Mouse (Mus musculus) hindlimb bud, embryonic 11.5 days (tissue): ENCODE results near the gene Slamf6.
"Not testable (repeated sequence)": the region's sequence is repeated elsewhere in the genome, so short reads cannot be mapped to it uniquely, and the experiment has no call there.

Source experiments
- DNase-seq: peaks from one replicate; pipeline ENCODE4 v3.0.0-alpha.2; 2012; ENCODE audit warnings: low read depth, low spot score; ENCODE audit errors: extremely low spot score

The Slamf6 gene

DNA sequence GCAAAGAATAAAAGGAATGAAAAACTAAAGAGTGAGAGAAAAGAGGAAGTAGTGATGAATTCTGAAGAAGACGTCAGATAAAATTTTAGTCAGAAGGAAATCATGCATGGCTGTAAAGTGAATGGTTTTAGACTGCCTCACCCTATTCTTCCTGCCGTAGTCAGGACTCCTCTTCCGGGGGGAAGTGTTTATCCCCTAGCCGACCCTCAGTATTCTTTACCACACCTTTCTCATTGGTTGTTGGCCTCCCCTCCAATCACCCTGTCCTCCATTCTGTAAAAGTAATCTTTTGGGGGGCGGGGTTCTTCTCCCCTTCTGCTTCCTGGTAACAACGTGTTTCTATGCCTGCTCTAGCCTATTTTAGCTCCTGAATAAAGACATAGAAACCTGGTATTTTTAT, 37.8 kb downstream of the Slamf6 start:
- DNase-seq, result no peak

DNA sequence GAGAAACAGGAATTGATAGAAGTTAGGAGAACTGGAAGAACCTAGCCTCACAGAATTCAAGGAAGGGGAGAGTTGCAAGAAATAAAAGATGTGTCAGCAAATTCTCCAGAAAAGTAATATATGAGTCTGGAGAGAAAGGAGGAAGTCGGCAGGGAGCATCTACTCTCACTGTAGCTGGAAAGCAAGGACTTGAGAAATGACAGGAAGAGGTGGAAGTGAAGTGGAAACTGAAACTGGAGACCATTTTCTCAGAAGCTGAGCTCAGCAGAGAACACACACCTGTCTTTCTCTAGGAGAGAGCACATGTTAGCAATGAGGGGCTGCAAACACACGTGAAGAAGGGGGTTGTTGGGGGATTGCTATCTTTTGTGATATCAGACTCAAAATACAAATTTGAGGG, 40.1 kb downstream of the Slamf6 start:
- DNase-seq, result no peak

DNA sequence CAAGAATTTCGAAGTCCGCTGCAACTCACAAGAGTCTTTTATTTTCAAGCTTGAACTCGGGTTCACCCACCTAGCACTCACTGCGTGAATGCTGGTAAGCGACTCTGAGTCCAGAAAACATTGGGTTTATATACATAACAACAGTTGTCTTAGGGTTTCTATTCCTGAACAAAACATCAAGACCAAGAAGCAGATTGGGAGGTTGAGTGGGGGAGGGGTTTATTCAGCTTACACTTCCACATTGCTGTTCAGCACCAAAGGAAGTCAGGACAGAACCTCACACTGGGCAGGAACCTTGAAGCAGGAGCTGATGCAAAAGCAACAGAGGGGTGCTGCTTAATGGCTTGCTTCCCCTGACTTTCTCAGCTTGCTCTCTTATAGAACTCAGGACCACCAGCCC, 43.4 kb downstream of the Slamf6 start:
- no peak for DNase-seq

DNA sequence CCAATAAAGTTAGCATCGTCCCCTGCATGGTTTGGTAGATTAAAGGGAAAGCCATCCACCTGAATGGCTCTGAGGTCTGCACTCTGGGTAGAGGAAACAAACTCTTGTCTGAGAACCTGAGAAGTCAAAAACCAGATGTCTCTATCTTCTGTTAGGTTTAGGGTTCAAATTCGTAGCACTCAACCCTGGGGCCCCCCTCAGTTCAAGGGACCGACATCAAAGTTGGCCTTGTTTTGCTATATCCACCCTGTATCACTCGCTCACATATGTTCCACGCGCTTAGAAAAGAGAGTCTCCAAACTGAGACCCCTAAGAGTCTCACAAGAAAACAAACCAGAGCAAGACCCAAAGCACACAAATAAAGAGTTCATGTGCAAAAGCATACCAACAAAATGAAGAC, 44.4 kb downstream of the Slamf6 start:
- no peak for DNase-seq

DNA sequence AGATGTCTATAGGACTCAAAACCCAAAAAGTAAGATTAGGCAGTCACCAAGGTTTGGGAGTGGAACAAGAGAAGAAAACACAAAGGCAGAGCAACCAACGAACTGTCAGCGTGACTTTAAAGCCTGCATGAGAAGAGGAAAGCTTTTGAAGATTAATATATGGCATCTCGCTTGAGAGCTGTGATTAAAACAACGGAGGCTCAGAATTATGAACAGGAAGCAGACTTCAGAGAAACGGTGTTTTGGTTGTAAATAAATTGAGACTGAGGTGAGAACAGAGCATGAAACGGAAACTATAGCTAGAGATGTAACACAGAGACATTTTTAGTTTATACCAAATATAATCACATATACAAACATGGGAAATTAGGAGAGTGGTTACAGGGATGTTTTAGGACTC, 46.3 kb downstream of the Slamf6 start:
- no peak for DNase-seq

DNA sequence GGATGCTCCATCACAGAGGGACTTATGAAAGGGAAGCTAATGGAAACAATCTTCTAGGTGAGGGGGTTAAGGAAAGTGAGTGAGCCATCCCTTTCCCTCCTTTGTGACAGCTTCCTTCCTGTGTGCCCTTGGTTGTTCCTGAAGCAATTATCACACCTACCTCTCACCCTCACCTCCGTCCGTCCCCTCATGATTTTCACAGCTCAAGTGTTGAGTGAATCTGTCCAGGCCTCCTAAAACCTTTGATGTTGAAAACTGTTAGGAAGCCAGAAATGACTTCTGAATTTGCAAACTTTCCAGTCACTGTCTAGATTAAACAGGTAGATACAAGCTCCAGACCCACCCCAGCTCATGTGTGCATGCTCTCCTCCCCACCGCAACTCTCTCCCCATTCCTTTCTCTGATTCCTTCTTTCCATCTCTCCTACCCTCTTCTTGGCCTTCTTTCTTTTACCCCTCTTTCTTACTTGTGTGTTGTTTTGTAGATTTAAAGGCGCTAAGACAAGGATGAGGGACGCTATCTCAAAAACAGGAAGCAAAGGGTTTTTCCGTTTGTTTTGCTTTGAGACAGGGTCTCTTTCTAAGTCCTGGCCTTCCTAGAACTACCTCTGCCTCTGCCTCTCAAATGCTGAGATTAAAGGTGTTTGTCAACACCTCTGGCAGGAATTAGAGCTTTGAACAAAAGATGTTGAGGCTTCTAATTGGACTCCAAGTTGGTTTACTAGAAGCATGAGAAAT, 48.9 kb downstream of the Slamf6 start:
- DNase-seq, result no peak

DNA sequence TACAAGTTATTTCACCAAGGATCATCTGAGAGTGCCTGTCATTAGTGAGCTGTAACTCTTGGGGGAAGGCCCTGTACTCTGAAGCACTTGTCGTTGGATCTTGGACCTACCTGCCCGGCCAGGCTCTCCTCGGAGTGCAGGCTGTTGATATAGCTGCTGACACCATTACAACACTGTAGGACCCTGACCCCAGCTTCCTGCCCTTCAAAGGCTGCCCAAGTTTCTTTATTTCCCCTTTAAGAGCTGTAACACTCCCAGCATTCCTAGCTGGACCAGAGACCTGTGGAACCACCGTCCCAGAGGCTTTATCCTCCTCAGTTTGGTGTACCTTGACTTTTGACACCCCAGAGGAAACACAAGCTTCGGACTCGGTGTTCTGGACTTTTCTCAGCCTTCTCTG, 51.9 kb downstream of the Slamf6 start:
- no peak for DNase-seq

DNA sequence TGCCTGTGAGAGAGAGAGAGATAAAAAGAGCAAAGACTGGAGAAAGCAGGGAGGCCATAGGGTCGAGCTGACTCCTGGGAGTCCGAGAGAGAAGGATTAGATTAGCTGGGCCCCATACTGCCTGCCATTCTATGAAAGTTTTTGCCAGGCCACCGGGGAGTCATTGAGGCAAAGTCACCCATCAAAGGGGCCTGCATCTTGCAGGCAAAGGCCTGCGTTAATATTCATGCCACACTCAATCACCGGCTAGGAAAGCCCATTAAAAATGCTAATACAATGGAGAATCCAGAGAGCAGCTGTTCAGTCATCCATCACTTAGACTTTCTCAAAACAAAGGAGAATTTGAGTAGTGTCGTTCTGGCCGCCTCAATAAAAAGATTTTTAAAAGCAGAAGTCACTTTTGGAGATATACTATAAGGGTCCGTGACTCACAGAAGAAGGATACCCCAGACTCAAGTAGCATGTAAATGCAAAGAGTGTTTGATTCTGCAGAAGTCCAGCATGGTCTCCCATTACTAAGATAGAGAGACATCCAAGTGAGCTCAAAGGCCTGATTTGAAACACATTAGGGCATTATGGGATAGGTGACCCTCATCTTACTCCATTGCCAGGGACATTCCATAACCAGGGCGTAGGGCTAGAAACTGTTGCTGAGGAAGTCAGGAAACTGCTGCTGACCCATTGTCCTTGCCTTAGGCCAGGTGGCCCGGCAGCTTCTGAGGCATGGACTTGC, 53.7 kb downstream of the Slamf6 start:
- DNase-seq, result no peak

DNA sequence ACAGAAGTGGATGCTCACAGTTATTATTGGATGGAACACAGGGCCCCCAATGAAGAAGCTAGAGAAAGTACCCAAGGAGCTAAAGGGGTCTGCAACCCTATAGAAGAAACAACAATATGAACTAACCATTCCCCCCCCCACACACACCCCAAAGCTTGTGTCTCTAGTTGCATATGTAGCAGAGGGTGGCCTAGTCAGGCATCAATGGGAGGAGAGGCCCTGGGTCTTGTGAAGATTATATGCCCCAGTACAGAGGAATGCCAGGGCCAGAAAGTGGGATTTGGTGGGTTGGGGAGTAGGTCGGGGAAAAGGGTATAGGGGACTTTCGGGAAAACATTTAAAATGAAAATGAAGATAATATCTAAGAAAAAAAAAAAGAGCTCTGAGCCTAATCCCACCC, 57.0 kb downstream of the Slamf6 start:
- not testable (repeated sequence) for DNase-seq

DNA sequence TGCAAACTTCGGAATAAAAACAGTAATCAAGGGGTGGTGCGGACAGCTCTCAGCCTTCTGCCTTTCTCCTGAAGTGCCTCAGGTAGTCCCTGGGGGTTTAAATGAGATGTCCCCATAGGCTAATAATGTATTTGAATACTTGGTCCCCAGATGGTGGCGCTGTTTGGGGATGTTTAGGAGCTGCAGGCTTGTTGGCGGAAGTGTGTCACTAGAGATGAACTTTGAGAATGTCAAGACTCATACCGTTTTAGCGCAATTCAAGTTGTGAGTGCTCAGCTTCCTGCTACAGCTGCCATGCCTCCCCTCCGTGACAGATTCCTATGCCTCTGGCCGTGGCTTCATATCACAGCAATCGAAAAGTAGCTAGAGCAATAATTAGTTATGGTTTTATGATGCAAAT, 58.1 kb downstream of the Slamf6 start:
- DNase-seq, result no peak

DNA sequence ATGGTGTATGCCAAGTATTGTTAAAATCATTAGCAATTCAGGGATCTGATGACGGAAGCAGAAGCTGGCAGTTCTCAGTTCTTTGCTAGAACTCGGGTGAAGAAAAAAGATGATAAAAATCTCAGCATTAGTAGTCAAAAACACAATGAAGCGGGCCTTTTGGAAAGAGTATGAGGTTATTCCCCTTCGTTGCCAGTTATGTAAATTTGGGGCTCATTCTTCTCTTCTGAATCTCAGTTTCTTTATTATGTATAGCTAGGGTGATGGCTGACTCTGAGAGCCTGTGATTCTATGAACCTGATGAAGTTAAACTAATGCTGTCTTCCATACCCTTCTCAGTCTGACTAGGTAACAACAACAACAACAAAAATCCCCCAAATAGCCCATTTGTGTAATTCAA, 58.5 kb downstream of the Slamf6 start:
- no peak for DNase-seq

DNA sequence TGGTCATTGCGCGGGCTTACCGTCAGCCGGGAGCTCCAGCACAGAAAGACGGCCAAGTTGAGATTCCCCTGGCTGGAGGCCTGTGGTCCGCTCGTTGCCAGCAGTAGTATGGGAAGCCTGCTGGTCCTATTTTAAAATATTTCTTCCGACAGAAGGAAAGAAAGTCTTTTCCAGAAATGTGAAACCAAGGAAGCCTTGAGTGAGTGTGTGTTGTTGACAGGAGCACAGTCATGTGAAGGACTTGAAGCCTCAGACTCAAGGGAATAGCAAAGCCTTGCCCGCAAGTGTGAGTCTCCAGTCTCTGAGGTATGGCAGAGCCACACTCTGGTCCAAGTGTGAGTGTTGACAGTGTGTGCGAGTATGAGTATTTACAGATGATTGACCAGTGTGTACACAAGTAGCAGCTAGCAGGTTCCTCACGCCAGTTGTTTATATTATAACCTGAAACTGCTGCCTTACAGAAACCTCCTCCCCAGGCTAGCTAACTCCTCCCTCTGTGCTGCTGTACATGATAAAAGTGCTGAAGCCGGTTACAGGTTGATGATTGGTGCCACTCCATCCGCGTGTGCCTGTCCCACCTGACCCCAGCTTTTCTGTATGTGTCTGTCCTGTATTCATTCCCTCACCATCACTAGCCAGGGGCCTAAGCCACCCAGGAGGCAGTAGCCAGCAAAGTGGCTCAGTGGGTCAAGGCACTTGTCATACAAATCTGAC, 59.7 kb downstream of the Slamf6 start:
- no peak for DNase-seq

DNA sequence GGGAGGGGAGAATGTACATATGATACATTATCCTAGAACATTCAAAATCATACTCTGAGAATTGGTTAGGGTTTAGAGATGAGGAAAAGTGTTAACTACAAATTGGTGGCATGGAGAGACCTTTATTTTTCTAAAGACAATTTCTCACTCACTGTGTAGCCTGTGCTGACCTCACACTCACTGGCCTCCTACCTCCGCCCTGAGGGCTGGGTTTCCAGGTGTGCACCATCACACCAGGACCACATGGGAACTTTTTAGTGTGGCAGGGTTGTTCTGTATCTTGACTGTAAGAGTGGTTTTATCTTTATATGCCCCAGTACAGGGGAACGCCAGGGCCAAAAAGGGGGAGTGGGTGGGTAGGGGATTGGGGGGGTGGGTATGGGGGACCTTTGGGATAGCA, 60.6 kb downstream of the Slamf6 start:
- no peak for DNase-seq

DNA sequence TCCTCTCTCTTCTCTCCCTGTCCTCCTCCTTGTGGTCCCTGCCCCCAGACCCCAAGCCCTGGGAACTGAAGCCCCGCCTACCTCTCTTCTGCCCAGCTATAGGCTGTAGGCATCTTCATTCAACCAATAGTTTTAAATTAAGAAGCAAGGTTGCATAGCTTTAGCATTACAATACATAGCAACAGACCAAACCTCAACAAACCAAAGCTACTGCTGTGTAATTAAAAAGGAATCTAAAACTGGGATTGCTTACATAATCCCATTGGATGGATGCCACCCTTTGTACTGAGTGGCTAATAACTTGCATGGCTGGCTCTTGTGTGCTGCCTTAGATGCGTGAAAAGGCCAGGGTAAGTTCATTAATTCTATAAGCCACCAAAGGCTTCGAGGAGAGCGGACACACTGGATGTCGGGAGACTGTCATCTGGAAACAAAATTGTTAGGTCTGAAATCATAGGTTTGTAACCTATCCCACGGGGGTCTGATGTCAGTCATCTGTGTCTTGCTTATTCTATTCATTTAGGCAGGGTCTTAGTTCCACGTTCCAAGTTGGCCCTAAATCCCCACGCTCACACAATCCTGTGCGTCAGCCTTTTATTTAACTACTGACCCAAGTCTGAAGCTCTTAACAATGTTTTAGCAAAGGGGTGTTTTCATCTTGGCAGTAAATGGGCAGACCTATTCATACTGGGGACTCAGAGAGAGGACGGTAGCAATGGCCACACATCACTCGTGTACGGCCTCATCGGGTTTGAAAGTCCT, 62.8 kb downstream of the Slamf6 start:
- no peak for DNase-seq

DNA sequence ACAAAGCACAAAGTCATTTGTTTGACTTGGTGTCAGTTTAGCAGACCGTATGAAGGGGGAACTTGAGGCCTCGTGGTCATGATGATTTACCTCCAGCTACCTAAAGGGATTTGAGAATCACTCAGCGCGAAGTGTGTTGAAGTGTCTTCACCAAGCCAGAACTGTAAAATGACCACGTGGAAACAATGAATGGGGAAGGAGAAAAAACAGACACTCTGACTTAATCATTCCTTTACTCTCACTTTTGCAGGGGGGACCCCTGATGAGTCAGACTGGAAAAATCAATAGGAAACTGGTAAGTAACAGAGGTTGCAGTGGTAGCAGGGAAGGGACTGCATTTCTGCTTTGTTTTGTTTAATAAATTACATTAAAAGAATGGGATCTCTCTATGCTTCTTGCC, 64.9 kb downstream of the Slamf6 start:
- no peak for DNase-seq

DNA sequence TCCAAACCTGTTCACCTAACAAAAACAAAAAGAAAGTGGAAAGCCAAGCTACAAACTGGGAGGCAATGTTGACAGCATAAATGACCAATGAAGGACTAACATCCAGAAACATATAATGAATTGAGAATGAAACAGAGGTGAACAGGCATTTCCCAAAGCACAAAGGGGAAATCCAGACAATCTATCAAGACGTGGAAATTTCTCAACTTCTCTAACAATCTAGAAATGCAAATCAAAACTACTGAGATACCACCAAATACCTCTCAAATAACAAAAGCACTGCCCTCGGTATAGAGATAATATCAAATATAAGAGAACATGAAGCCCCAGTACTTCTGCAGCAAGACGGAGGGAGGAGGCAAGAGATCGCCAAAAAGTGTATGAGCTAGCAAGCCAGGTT, 65.4 kb downstream of the Slamf6 start:
- no peak for DNase-seq

DNA sequence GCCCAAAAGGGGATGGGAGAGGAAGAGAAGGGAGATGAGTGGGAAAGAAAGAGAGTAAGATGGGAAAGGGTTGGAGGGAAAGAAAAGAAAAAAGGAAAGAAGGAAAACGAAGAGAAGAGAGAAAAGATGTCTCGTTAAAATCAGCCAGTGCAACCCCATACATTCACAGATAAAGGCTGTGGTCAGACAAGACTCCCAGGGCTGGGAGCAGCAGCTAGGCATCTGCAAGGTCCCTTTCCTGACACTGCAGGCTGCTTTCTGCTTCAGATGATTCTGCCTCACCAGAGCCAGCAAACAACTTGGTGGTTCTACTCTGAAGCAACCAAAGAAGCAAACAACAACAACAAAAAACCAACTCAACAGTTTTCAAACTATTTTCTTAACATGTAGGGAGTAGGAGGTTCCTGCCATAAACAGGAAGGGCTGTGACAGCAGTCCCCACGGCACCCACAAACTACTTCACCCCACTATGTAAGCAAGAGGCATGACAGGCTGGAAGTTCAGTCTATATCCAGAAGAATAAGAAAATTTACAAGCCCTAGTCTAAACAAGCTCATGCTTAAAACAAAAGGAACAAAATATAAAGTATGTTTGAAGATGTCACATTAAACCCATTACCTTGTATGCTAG, 66.2 kb downstream of the Slamf6 start:
- DNase-seq, result no peak

DNA sequence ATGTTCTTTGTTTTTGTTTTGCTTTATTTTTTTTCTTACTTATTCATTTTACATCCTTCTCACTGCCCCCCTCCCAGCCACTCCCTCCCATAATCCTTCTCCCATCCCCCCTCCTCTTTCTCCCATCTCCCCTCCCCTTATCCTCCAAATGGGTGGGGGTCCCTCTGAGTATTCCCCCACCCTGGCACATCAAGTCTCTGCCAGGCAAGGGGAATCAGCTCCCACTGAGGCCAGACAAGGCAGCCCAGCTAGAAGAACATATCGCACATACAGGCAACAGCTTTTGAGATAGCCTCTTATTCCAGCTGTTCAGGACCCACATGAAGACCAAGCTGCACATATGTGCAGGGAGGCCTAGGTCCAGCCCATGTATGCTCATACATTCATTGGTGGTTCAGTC, 66.8 kb downstream of the Slamf6 start:
- no peak for DNase-seq

DNA sequence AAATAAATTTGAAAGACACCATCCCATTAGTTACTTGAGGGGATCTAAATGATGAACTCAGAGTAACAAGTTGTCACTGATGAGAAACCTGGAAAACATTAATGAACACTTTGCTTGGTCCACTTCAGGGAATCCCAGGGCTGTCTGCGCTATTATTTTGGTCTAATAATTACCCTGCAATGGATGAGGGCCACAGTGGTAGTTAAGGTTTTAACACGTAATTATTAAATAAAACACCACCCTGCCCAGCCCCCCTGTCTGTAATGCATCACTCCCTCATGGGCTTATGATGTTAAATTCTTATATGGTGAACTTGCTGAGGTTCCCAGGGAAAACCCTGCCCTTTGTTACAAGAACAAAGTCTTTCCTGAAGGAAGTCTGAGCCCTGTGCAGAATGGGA, 74.6 kb downstream of the Slamf6 start:
- no peak for DNase-seq

DNA sequence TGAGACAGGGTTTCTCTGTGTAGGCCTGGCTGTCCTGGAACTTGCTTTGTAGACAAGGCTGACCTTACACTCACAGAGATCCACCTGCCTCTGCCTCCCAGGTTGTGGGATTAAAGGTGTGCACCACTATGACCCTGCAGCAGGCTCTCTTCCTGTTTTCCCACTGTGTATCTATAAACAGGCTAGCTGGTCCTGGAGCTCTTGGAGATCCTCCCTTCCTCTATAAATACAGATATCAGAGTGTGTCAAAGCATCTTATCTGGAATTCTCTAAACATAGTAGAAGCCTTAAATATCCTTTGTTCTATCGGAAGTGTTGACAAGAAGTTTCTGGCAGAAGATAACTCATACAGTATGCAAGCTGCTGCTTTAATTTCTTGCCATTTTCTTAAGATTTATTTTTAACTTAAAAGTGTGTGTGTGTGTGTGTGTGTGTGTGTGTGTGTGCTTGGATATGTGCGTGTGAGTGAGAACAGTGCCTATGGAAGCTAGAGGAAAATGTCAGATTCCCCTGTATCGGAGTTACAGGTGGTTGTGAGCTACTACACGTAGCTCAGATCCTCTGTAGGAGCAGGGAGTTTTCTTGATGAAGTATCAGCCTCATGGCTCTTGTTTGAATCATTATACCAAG, 75.7 kb downstream of the Slamf6 start:
- DNase-seq, result no peak

DNA sequence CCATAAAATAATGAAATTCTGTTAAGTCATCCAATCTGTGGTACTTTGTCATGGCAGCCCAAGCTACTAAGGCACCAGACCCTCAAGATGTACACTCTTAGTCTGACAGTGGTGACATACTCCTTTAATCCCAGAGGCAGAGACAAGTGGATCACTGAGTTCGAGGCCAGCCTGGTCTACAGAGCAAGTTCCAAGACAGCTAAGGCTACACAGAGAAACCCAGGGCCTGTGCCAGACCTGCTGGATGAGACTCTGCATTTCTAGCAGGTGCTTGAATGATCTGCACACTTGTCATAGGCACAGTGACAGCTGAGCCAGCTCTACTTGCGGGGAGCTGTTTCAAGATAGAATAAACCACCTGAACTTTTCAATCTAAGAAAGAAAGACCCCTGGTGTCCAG, 77.2 kb downstream of the Slamf6 start:
- DNase-seq, result no peak
